Mouse (Mus musculus): ENCODE results near the gene Bclaf3. TPM values are rescaled to one million over a fixed set of nuclear protein-coding genes. Genes with fewer than 3 reads are reported as not detected.
"Not testable (repeated sequence)": the region's sequence is repeated elsewhere in the genome, so short reads cannot be mapped to it uniquely, and the experiment has no call there.

Bclaf3 gene
- polyA plus RNA-seq (2015; fragmentation: Nextera tagmentation; extraction: Ambion mirVana): 20.8 TPM in 2 replicates

DNA sequence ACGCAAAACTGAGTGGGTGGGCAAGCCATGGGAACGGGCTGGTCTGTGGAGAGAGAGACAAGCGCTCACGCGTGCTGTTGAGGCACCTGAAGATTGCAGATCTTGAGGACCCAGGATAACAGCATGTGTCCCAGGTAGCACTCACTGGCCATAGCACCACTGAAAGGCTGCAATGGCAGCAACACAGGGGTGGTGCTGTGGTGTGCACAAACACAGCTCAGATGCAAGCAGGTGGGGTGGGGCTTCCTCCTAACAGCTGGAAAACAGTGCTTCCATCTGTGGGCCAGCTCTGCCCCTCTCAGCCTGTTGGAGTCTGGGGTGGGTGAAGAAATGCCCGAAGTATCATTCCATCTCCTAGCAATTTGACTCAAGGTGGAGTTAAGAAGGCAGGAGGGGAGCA, at the start of gene Bclaf3:
TSS of gene Bclaf3 (plus strand) at position 301 of the 400 bp plus-strand sequence.
- 87% methylated on average over 6 of the region's 6 CpGs for WGBS
- no peak within 1 kb of the TSS for H3K4me2 ChIP-seq (ENCODE audit: low read length)
- no peaks in the 10 kb centered on the region for H3K9me3 ChIP-seq (ENCODE audit: control insufficient read depth, low read length)

DNA sequence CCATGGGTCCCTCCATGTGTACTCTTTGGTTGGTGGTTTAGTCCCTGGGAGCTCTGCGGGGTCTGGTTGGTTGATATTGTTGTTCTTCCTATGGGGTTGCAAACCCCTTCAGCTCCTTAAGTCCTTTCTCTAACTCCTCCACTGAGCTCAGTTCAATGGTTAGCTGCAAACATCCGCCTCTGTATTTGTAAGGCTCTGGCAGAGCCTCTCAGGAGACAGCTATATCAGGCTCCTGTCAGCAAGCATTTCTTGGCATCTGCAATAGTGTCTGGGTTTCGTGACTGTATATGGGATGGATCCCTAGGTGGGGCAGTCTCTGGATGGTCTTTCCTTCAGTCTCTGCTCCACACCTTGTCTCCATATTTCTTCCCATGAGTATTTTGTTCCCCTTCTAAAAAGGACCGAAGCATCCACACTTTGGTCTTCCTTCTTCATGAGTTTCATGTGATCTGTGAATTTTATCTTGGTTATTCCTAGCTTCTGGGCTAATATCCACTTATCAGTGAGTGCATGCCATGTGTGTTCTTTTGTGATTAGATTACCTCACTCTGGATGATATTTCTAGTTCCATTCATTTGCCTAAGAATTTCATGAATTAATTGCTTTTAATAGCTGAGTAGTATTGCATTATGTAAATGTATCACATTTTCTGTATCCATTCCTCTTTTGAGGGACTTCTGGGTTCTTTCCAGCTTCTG, 48.1 kb upstream of the Bclaf3 start:
- not testable (repeated sequence) for H3K27ac ChIP-seq (ENCODE audit: low read depth, low read length); H3K9ac ChIP-seq (ENCODE audit: low read depth, low read length); H3K36me3 ChIP-seq (ENCODE audit: control insufficient read depth, insufficient read depth, low read length); H3K4me3 ChIP-seq (ENCODE audit: low read length); ATAC-seq; H3K4me2 ChIP-seq (ENCODE audit: low read length); H3K27me3 ChIP-seq (replicated peaks; ENCODE audit: control insufficient read depth, insufficient read depth, low read length); H3K9me3 ChIP-seq (ENCODE audit: control insufficient read depth, low read length); H3K4me1 ChIP-seq (ENCODE audit: control insufficient read depth, insufficient read depth, low read depth, low read length)
- 81% methylated on average over 4 of the region's 4 CpGs for WGBS

More for the DNA sequence above, at the start of gene Bclaf3:
- Histone ChIP-seq H3K4me3 (ENCODE audit: low read length) (no peak within 1 kb of the TSS), H3K36me3 (ENCODE audit: control insufficient read depth, insufficient read depth, low read length) (no peaks in the 10 kb centered on the region), H3K27me3 (replicated peaks; ENCODE audit: control insufficient read depth, insufficient read depth, low read length) (no peaks in the 10 kb centered on the region; the same call in 1 of the 2 replicates), H3K4me1 (ENCODE audit: control insufficient read depth, insufficient read depth, low read depth, low read length) (no peaks in the 10 kb centered on the region), H3K27ac (ENCODE audit: low read depth, low read length) (no peak within 1 kb of the TSS), H3K9ac (ENCODE audit: low read depth, low read length) (no peak within 1 kb of the TSS)
- ATAC-seq: no peak

DNA sequence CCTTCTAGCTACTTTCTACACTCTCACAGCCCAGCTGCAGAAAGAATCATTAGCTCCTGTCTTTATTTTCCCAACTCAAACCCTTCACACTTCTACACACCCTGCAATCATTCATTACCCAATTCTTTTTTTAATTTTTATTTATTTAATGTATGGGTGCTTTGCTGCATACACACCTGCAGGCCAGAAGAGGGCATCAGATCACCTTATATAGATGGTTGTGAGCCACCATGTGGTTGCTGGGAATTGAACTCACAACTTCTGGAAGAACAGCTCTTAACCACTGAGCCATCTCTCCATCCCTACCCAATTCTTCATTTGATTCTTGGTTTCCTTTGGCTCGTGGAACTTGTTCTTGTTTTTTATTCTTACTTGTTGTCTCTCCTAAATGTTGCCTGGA, 42.2 kb upstream of the Bclaf3 start:
- Histone ChIP-seq H3K4me3 (ENCODE audit: low read length) (no peak overlapping the region), H3K4me2 (ENCODE audit: low read length) (no peak overlapping the region), H3K9me3 (ENCODE audit: control insufficient read depth, low read length) (no peaks in the 10 kb centered on the region), H3K9ac (ENCODE audit: low read depth, low read length) (no peak overlapping the region), H3K27me3 (replicated peaks; ENCODE audit: control insufficient read depth, insufficient read depth, low read length) (no peaks in the 10 kb centered on the region), H3K36me3 (ENCODE audit: control insufficient read depth, insufficient read depth, low read length) (0 out of 2 replicates have a peak, but pooled peaks cover 2% of the 10 kb centered on the region), H3K27ac (ENCODE audit: low read depth, low read length) (no peak overlapping the region), H3K4me1 (ENCODE audit: control insufficient read depth, insufficient read depth, low read depth, low read length) (no peaks in the 10 kb centered on the region)
- ATAC-seq: no peak
- 88% methylated on average over 1 of the region's 1 CpGs for WGBS

DNA sequence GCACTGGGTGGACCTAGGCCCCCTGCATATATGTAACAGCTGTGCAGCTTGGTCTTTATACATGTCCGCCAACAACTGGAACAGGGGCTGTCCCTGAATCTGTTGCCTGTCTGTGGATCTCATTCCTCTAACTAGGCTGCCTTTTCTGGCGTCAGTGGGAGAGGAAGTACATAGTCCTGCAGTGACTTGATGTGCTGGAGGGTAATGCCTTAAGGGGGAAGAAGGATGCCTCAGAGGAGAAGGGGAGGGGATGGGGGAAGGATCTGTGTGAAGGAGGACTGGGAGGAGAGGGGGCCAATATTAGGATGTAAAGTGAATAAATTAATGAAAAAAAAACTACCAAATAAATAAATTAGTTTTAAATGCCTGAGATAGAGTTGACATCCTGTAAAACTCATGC, 23.3 kb upstream of the Bclaf3 start:
- H3K9ac ChIP-seq (ENCODE audit: low read depth, low read length): no peak overlapping the region
- no peaks in the 10 kb centered on the region for H3K4me1 ChIP-seq (ENCODE audit: control insufficient read depth, insufficient read depth, low read depth, low read length)
- no peak overlapping the region for H3K27ac ChIP-seq (ENCODE audit: low read depth, low read length)
- no peak for ATAC-seq
- 76% methylated on average over 2 of the region's 2 CpGs for WGBS
- no peak overlapping the region for H3K4me2 ChIP-seq (ENCODE audit: low read length)
- no peaks in the 10 kb centered on the region for H3K9me3 ChIP-seq (ENCODE audit: control insufficient read depth, low read length)
- H3K4me3 ChIP-seq (ENCODE audit: low read length): no peak overlapping the region
- no peaks in the 10 kb centered on the region for H3K36me3 ChIP-seq (ENCODE audit: control insufficient read depth, insufficient read depth, low read length)
- no peaks in the 10 kb centered on the region for H3K27me3 ChIP-seq (replicated peaks; ENCODE audit: control insufficient read depth, insufficient read depth, low read length)

DNA sequence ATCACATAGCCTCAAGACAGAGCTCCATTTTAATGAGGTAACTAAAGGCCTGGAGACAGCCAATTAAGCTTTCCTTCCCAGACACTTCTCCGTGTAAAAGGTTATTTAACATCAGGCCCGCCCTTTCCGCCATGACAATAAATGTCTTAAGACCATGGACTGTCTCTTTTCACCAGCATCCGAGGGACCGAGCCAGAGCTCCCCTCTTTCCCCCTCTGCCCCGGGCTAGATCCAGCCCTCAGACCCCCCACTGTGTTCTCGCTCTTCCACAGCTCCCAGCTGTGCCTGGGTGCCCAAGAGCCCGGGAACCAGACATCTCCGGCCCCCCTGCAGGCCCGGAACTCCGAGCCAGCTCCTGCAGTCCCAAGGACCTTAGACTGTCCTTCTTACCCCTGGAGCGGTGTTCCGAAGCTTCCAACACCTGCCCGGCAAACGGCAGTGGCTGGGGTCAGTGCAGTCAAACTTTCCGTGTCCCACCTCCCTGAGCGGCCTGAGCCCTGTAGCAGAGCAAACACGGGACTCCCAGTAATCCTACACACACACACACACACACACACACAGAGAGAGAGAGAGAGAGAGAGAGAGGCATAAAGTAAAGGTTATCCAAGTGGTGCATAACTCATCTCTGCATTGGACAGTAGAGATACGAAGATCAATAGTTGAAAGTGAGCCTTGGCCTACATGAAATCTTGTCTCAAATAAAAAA, 18.0 kb upstream of the Bclaf3 start:
- H3K9ac ChIP-seq (ENCODE audit: low read depth, low read length): no peak overlapping the region
- ATAC-seq: no peak
- no peak overlapping the region for H3K4me3 ChIP-seq (ENCODE audit: low read length)
- H3K4me2 ChIP-seq (ENCODE audit: low read length): no peak overlapping the region
- no peaks in the 10 kb centered on the region for H3K4me1 ChIP-seq (ENCODE audit: control insufficient read depth, insufficient read depth, low read depth, low read length)
- H3K27me3 ChIP-seq (replicated peaks; ENCODE audit: control insufficient read depth, insufficient read depth, low read length): no peaks in the 10 kb centered on the region
- WGBS: 66% methylated on average over 19 of the region's 19 CpGs
- no peak overlapping the region for H3K27ac ChIP-seq (ENCODE audit: low read depth, low read length)
- no peaks in the 10 kb centered on the region for H3K36me3 ChIP-seq (ENCODE audit: control insufficient read depth, insufficient read depth, low read length)
- H3K9me3 ChIP-seq (ENCODE audit: control insufficient read depth, low read length): no peaks in the 10 kb centered on the region

DNA sequence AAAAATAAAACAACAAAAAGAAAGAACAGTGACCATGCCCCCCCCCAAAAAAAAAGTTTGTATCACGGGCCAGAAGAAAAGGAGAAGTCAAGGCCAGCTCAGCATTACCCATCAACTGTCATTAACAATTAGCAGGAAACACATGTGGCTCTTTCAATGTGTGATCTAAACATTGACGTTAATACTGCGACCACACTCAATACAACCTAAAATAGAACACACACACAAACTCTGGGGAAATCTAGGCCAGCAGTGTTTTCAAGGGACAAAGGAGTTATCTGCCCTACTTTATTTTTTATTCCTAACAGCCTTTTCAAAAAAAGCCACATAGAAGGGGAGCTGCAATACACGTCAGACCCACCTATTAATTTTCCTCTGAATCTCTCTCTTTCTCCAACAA, 17.4 kb upstream of the Bclaf3 start:
- no peak for ATAC-seq
- WGBS: 75% methylated on average over 4 of the region's 4 CpGs
- no peak overlapping the region for H3K4me2 ChIP-seq (ENCODE audit: low read length)

DNA sequence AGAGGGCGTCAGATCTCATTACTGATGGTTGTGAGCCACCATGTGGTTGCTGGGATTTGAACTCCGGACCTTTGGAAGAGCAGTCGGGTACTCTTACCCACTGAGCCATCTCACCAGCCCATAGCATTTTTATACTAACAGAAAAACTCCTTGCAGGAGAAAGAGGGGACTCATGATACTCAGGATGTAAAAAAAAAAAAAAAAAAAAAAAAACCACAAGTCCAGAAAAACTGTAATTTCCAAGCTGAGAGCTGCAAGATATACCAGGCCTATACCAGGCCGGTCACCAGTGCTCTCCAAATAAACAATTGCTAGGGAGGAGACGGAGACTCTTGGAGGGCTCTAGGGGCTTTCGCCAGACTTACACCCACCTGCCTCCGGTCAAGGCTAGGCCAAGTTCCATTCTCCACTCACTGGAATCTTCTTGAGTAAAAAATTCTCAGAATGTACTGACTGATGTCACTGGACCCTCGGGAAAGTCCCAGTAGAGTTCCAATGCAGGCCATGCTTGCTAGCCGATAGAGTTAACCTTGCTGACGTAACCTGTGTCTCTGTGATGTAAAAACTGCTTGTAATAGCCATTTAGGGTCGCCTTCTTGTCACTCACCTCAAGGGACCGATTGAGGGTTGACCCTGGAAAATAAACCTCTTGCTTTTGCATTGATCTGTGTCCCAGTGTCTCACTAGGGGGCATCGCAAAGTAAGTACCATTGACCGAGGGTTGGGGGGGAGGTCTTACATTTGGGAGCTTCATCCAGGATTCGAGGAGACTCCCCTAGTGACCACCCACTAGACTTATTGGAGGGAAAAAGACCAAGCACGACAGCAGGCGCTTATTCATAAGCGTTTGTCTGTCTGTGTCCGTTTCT, 16.4 kb upstream of the Bclaf3 start:
- no peaks in the 10 kb centered on the region for H3K27me3 ChIP-seq (replicated peaks; ENCODE audit: control insufficient read depth, insufficient read depth, low read length)
- H3K27ac ChIP-seq (ENCODE audit: low read depth, low read length): no peak overlapping the region
- ATAC-seq: no peak
- no peaks in the 10 kb centered on the region for H3K36me3 ChIP-seq (ENCODE audit: control insufficient read depth, insufficient read depth, low read length)
- no peak overlapping the region for H3K4me3 ChIP-seq (ENCODE audit: low read length)
- no peak overlapping the region for H3K9ac ChIP-seq (ENCODE audit: low read depth, low read length)
- WGBS: 79% methylated on average over 19 of the region's 19 CpGs
- H3K9me3 ChIP-seq (ENCODE audit: control insufficient read depth, low read length): no peaks in the 10 kb centered on the region
- no peak overlapping the region for H3K4me2 ChIP-seq (ENCODE audit: low read length)
- H3K4me1 ChIP-seq (ENCODE audit: control insufficient read depth, insufficient read depth, low read depth, low read length): no peaks in the 10 kb centered on the region

More for the DNA sequence above, 17.4 kb upstream of the Bclaf3 start:
- Histone ChIP-seq H3K36me3 (ENCODE audit: control insufficient read depth, insufficient read depth, low read length) (no peaks in the 10 kb centered on the region), H3K9me3 (ENCODE audit: control insufficient read depth, low read length) (no peaks in the 10 kb centered on the region), H3K4me1 (ENCODE audit: control insufficient read depth, insufficient read depth, low read depth, low read length) (no peaks in the 10 kb centered on the region), H3K9ac (ENCODE audit: low read depth, low read length) (no peak overlapping the region), H3K27me3 (replicated peaks; ENCODE audit: control insufficient read depth, insufficient read depth, low read length) (no peaks in the 10 kb centered on the region), H3K27ac (ENCODE audit: low read depth, low read length) (no peak overlapping the region), H3K4me3 (ENCODE audit: low read length) (no peak overlapping the region)

DNA sequence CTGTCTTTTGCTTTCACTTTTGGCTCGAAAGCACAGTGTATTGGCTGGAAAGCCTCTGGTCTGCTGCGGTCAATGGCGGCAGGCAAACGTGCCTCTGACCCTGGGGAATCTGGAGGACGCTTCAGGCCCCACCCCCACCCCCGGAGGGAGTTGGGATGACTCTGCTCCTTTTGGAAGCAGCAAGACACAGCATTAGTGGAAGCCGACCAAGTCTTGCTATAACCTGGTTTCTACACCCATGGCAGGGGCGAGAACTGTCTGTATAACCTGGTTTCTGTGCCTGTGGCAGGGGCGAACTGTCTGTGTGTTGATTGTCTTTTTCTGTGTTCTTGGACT, 15.8 kb upstream of the Bclaf3 start:
- H3K27me3 ChIP-seq (replicated peaks; ENCODE audit: control insufficient read depth, insufficient read depth, low read length): no peaks in the 10 kb centered on the region
- H3K4me2 ChIP-seq (ENCODE audit: low read length): no peak overlapping the region
- ATAC-seq: no peak
- no peak overlapping the region for H3K4me3 ChIP-seq (ENCODE audit: low read length)
- no peak overlapping the region for H3K9ac ChIP-seq (ENCODE audit: low read depth, low read length)
- no peaks in the 10 kb centered on the region for H3K9me3 ChIP-seq (ENCODE audit: control insufficient read depth, low read length)
- no peak overlapping the region for H3K27ac ChIP-seq (ENCODE audit: low read depth, low read length)
- H3K36me3 ChIP-seq (ENCODE audit: control insufficient read depth, insufficient read depth, low read length): no peaks in the 10 kb centered on the region
- H3K4me1 ChIP-seq (ENCODE audit: control insufficient read depth, insufficient read depth, low read depth, low read length): no peaks in the 10 kb centered on the region
- 72% methylated on average over 9 of the region's 9 CpGs for WGBS

DNA sequence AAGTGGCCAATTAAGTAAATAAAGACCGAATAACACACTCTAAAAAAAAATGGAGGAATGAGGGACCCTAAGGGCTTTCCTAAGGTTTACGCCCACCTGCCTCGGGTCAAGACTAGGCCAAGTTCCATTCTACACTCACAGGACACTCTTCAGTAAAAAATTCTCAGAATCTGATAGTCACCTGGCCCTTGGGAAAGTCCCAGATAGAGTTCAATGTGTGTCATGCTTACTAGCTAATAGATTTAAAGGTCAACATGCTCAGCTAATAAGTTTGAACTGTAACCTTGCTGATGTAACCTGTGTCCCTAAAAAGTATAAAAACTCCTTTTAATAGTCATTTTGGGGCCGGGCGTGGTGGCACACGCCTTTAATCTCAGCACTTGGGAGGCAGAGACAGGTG, 10.9 kb upstream of the Bclaf3 start:
- Histone ChIP-seq H3K4me1 (ENCODE audit: control insufficient read depth, insufficient read depth, low read depth, low read length) (no peaks in the 10 kb centered on the region), H3K4me2 (ENCODE audit: low read length) (no peak overlapping the region), H3K4me3 (ENCODE audit: low read length) (no peak overlapping the region), H3K9me3 (ENCODE audit: control insufficient read depth, low read length) (no peaks in the 10 kb centered on the region), H3K36me3 (ENCODE audit: control insufficient read depth, insufficient read depth, low read length) (no peaks in the 10 kb centered on the region), H3K27me3 (replicated peaks; ENCODE audit: control insufficient read depth, insufficient read depth, low read length) (no peaks in the 10 kb centered on the region), H3K27ac (ENCODE audit: low read depth, low read length) (no peak overlapping the region), H3K9ac (ENCODE audit: low read depth, low read length) (no peak overlapping the region)
- WGBS: 91% methylated on average over 6 of the region's 6 CpGs
- ATAC-seq: no peak

Measured in hindbrain, embryonic 16.5 days (tissue).